Mouse (Mus musculus): ENCODE results near the gene Hdac4.
A peak's percentile ranks its signal among the peaks of the same experiment; 100 is the strongest.

Gene Hdac4

DNA sequence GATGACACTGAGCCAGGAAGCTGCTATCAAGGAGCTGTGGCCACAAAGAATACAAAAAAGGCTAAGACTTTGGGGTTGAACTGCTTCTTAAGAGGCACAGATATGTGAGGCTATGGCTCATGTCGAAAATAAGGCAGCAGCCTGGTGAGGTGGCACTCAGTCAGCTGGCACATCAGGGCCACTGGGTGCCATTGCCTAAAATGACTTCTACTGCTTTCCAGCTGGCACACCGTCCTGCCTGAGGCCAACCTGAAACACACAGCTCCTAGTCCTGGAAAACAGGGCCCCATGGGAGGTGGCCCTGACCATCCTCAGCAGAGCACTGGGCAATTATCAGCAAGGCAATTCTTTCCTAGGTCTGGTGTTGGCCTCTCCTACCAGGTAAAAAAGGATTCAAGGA lies 167.3 kb downstream of the Hdac4 start:
- DNase-seq (ENCODE audit: extremely low spot score): no peak

DNA sequence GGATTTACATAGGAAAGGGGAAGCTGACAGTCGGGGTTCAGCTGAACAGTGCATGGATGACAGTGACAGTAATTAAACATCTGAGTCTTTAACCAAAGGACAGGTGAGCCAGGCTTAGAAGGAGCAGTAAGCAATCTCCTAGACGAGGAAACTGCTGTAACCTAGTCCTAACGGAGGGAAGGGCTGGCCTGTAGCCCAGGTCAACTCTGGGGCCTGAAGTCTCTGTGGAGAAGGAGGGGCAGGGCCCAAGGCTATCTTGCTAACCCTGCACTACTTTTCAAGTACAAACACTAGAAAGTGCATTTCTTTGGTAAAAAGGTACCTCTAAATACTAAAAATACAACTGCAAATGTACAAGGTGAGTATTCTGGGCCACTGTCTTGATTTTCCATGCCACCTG lies 169.1 kb downstream of the Hdac4 start:
- DNase-seq (ENCODE audit: extremely low spot score): no peak

DNA sequence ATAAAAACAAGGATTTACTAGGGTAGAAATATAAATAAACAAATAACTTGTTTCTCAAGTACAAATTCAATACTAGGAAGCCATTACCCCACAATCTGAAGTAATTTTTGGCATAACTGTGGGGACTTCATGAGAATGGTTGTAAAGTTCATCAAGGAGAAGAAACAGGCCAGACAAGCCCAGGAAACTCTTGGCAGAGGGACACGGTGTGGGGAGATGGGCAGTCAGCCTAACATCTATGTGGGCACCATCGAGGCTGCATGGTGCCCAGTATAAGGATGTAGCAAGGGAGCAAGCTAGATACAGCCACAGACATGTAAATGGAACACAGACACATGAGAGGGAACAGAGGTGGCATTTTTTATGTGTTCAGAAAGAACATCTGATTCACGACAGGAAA lies 171.6 kb downstream of the Hdac4 start:
- DNase-seq (ENCODE audit: extremely low spot score): no peak

DNA sequence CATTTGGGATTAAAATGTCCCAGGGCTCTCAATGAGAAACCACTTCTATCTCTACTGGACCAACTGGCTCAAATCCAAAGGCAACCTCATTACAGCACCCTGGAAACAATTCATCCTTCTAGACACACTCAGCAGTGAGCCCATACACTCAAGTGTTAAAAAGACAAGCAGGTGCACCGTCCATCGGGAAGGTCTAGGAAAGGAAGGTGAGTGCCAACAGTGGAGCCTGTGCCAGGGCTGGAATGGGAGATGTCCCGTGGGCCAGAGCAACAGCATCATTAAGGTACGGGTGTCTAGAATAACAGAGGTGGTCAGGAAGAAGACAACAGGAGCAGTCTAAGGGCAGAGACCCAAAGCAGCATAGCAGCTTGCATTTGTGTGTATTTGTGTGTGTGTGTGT lies 173.5 kb downstream of the Hdac4 start:
- no peak for DNase-seq (ENCODE audit: extremely low spot score)

DNA sequence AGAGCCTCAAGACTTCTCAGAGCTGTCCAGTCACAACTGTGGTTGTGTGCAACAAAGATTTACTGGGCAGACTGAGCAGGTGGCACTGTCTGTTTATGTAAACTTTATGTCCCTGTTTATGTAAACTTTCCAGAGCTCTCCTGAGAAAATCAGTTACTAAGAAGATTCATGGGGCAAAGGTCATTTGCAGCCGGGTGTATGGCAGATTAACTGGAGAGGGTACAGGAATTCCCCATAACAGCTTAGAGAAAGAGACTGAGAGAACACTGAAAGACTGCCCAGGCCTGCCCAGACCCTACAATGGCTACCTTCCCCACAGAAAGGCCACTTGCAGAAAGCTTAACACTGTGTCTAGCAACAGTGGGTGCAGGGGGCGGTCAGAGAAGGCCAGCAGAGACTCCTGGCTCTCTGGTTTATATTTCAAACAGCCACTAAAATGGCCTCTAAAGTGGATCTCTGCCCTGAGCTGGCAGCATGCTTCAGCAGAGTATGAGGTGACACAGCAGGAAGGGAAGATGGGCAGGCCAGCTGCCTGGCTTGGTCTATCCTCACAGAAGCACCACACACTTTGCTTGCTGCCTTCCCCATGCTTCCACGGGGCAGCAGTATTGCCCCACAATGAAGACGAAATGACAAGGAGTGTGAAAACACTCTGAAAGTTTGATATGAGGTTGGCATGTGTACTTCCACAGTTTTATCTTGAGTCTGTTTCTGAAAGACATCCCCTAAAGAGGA lies 179.4 kb downstream of the Hdac4 start:
- no peak for DNase-seq (ENCODE audit: extremely low spot score)

DNA sequence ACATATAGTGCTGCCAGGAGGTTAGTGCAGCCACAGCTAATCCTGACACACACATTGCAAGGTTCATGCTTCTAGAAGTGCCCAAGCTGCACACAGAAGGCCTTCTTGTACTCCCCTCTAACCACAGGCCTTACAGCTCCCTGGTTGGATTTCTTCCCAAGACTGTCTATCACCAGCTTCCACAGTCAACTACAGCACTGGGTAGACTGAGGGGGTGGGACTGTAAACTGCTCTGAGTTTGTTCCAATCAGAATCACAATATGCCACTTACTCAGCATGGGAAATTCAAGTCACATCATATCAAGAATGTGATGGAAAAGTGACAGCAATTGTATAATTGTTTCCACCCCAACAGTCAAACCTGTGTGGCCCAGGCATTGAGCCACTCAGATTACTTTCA lies 180.2 kb downstream of the Hdac4 start:
- DNase-seq (ENCODE audit: extremely low spot score): no peak

DNA sequence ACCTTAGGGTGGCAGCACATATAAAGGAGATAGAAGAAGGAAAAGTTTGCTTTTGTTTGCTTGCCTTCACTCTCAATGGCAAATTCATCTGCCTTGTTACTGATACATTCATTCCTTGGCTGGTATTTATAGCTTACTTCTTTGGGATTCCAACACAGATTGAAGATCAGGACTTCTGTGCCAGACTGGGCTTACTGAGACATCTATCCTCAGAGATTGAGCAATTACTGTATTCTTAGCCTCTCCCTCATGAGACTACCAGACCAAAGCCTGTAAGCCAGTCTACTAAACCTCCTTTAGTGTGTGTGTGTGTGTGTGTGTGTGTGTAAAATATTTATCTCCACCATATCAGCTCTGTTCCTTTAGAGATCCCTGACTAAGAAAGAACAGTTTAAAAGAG lies 181.0 kb downstream of the Hdac4 start:
- DNase-seq (ENCODE audit: extremely low spot score): no peak

DNA sequence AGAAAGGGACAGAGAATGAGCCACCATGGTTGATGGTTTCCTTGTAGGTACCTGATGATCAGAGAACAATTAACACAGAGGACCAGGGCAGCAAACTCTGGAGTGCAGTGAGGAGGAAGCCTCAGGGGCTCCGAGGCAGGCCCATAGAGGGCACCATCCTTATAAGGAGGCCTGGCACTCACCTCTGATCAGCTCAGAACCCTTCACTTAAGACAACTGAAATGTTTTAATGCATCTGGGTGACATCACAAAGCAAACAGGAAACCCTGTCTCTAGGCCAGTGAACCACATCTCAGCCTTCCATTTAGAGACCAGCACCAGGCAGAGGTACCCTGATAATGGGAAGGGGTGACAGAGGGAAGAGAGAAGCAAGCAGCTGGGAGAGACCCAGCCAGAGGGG lies 188.8 kb downstream of the Hdac4 start:
- no peak for DNase-seq (ENCODE audit: extremely low spot score)

DNA sequence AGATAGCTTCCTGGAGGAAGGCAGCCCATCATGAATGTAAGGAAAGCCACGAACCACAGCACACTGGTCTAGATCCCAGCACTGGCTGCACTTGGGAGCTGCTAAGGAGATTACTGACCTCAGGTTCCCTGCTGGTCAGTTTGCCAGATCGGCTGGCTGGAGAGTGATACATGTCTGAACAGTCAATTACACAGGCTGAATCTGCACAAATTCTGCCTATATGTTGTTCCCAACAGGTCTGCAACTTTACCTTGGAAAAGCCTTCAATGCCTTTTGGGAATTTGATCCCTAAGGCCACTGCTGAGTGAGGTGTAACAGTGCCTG lies 189.9 kb downstream of the Hdac4 start:
- DNase-seq (ENCODE audit: extremely low spot score): no peak

DNA sequence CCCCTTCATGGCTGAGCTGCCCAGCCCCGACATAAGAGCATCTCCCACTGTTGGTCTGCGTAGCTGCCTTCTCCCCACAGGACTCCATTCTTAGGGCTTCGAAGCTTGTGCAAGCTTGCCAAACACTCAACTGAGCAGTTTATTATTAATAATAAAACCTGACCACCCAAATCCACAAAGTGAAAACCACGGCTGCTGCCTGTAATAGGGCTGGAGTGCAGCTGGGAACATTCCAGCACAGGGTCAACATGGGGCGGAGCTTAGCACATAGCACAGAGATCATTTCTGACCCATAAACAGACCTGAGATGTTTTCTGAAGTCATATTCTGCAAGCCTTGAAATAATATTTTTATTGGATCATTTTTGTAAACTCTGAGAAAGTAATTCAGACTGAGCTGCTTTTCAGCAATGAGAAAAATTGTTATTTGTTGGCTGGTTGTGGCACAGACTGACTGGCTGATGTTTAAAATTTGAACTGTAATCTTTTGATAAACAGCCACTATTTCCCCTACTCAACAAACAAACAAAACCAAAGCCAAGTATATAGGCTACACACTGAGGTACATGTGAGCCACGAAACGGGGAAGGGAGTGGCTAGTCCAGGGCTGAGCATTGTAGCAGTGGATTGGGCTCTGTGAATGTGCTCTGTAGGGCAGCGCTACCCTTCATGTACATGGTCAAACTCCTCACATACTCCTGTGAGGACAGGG lies 190.4 kb downstream of the Hdac4 start:
- DNase-seq (ENCODE audit: extremely low spot score): no peak

DNA sequence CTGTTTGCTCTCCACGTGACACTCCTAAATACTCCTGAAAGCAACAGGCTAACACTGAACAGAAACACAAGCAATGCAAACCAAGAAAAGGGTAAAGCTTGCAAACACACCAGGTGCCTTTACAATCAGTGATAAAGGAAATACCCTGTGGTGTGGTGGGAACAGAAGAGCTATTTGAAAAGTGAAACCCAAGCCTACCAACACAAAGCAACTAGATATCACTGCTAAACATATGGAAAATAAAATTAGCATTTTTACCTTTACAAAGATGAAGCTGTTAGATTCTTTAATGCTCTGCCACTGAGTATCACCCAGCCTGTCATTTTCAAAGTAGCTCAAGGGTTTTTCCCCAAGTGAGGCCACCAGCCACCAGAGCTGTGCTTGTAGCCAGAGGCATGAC lies 191.4 kb downstream of the Hdac4 start:
- DNase-seq (ENCODE audit: extremely low spot score): no peak

DNA sequence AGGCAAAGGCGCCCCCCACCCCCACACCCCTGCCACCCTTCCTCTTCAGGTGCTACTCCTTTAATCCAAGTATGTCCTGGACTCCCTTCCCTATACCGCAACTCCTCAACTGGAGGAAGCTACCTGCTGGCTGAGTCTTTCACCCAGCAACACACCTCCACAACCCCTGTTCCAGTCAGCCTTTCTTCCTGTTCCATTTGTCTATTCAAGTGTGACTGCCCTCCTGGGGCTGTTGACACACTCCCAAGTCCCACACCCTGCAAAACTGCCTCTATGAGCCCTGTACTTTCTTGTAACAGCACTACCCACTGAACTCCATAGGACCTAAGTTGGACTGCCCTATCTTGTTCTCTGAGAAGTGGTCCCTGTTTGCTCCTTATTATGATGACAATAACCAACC lies 195.3 kb downstream of the Hdac4 start:
- DNase-seq (ENCODE audit: extremely low spot score): no peak

DNA sequence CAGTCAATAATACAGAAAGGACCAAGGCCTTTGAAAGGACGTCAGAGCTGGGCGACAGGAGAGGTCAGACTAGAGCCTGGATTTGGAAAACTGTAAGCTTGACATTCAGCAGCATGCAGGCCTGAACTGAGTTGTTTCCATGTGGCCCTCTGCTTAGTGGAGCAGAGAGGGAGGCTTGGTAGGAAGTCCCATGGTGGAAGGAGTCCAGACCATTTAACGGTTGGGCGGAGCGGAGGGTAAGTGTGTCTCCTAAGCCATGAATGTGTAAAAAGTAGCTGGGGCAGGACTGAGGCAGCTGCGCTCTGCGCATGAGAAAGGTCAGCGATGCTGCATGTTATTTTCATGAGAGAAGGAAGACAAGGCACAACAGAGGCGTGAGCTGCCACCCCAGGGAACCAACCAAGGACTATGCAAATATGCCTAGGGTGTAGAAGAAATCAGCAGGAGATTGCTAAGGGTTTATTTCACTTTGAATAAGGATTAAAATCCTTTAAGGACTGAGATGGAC lies 201.8 kb downstream of the Hdac4 start:
- DNase-seq (ENCODE audit: extremely low spot score): no peak

DNA sequence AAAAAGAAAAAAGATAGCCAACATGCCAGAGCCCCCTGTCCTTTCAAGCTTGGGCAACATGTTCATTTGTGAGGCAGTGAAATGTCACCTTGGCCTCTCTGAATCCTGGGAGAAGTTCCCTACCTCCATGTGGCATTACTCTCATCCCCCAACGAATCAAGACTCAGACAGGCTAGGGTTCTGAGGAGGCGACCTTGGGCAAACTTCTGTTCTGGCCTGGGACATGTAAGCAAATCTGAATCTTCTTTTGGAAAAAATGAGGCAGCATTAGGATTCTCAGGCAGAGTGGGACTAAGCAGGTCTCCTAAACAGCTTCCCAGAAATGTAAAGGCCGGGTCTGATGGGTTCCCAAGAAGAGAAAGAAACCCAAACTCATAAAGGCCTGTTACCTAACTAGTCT lies 202.8 kb downstream of the Hdac4 start:
- no peak for DNase-seq (ENCODE audit: extremely low spot score)

DNA sequence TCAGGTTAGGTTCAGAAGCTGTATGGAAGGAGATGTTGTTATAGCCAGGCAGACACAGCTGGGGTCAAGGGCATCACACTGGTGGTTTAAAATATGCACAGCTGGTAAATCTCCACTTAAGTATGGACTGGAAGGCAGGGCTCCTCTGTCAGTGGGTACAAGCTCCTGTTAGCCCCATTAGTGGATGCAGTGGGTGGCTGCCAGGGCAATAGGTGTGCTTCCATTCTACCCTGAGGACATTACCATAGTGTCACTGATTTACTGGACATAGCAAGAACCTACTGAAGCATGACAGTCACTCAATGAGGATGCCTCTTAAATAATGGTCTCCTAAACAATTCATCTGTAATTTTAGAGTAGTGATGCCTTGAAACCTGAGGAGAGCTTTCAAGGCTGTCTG lies 203.9 kb downstream of the Hdac4 start:
- DNase-seq (ENCODE audit: extremely low spot score): no peak

DNA sequence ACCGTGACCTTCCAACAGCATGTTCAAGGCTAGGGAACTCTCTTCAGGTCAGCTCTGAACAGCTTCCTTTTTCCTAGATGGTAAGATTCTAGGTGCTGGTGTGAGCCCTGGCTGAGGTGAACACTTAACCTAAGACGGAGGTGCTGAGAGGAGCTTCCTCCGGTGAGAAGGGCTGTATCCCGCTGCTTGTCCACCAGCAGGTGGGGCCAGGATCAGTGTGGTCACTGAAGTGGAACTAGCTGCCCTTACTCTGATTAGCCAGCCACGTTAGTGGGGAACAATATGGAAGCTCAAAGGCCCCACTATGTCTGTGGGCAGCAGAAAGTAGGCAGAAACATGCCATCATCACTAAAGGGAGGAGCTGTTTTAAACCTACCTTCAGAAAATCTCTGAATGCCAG lies 204.6 kb downstream of the Hdac4 start:
- DNase-seq (ENCODE audit: extremely low spot score): no peak

DNA sequence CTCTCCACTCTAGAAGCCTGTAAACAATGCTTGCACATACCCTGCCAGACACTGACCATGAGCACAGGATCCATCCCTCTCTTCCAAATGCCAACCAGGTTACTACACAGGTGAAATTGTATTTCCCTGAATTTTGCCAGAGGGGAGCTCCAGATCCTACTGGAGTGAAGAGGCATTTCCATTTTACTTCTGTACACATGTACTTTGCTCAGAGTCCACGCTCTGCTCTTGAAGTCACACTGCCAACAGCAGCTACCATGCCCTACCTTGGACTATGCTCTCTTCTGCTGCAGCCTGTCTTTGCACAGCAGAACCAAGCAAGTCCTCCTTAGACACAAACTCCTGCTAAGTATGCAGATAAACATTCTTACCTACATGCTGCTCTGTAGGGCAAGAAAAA lies 206.6 kb downstream of the Hdac4 start:
- DNase-seq (ENCODE audit: extremely low spot score): no peak

DNA sequence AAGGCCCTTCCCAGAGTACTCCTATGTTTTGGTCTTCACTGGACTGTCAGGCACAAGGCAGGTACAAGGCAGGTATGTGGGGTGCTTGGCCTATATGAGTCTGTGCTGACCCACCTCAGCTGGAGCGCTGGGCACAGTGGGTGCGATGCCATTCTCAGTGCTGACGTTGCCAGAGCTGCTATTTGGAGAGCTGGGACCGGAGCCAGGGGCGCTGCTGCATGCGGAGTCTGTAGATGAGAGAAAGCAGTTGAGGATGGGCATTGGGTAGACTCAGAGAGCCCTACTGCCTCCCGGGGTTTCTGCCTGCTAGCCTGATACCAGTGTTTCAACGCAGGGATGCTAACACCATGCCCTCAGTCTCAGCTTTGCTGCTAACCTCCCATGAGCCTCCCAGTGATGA lies 208.1 kb downstream of the Hdac4 start:
- DNase-seq (ENCODE audit: extremely low spot score): no peak

DNA sequence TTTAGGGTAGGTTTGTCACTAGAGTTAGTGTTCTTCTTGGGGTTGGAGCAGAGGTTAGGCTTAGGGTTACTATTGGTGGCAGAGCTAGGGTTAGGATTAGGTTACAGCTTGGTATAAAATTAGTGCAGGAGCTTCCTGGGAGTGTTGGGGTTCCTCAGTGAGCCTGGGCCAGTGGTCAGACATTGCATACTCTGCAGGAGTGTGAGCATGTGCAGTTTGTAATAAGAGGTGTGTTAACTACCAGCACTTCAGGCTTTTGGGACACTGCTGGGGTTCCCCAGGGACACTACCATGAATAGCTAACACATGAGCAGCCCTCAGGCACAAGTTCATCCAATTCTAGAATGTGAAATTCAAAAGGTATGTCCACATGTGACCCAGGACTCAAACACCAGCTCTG lies 209.7 kb downstream of the Hdac4 start:
- DNase-seq (ENCODE audit: extremely low spot score): no peak

DNA sequence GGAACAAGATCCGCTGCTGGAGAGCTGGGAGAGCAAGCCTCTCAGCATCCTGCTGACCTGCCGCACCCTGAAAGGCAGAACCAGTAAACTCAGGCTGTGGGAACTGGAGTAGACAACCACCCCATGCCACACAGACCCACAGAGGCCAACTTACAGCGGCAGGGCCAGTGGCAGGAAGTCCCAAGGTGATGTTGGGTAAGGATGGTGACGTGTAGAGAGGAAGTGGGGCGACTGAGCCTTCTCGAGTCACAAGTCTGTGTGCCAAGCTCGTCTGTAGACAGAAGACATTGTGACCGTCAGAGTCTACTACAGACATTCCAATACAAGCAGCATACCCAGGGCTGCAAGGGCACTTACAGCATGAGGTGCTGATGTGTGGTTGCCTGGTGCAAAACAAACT lies 211.0 kb downstream of the Hdac4 start:
- DNase-seq (ENCODE audit: extremely low spot score): no peak

DNA sequence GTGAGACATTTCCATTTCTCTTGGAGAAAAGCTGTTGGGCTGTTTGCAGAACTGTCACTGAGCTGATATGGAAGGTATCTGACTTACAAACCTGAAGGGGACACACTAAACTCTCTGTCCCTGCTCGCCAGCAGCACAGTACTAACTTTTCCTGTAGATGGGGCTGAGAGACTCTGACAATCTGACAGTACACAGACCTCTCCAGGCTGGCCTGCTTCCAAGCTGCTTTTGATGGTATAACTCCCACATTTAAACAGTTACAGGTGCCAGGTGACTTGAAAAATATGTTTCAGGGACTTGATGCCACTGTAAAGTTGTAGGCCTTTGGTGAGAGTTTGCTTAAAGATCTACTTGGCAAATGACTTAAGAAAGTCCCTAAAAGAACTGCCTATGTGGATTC lies 214.1 kb downstream of the Hdac4 start:
- no peak for DNase-seq (ENCODE audit: extremely low spot score)

DNA sequence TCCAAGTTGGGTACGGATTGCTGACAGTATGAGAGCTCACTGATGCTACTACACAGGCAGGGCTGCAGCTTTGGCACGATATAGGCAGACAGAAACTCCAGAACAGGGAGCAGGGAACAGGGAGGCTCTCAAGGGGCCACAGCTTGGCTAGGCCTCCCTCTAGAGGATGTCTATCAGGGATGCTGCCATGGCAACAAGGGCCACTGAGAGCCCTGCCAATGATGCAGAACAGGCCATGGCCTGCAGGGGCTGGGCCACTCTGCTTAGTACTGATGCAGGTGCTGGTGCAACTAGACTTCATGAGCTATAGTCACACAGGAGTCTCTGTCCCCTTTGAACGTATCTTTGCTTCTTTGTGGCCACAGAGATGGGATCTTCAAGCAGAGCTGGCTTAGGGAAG lies 217.1 kb downstream of the Hdac4 start:
- peak; percentile 7 for DNase-seq (ENCODE audit: extremely low spot score)

DNA sequence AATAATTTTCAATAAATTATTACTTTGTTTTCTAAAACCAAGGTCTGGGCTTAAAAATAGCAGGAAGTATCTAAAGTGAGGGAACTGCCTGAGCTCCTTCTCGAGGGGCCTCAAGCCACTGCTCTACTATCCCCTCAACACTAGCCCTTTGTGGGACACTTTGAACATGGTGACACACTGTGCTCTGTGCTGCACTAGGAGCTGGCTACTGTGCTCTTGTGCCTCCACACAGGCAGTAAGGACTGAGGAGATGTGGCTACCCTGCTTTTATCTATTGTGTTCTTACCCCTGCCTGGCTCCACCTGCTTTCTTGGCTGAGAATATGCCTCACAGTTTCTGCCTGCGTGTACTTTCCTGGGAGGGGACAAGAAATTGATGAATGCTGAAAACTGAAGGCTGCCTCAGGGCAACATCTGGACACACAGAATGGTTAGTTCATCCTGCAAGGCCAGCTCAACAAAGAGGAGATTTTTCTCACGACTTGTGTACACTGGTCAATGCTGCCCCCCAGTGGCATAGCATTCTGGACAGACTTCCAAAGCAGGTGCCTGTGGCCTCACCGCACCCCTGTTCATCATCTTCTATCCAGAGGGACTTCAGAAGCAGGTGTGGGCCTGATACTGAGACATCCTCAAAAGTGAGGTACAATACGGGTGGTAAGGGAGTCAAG lies 226.7 kb downstream of the Hdac4 start:
- DNase-seq (ENCODE audit: extremely low spot score): peak; percentile 61

Data from embryo, embryonic 9.5 days (tissue).